Mouse (Mus musculus): ENCODE results near the gene Cacna1e.

DNA sequence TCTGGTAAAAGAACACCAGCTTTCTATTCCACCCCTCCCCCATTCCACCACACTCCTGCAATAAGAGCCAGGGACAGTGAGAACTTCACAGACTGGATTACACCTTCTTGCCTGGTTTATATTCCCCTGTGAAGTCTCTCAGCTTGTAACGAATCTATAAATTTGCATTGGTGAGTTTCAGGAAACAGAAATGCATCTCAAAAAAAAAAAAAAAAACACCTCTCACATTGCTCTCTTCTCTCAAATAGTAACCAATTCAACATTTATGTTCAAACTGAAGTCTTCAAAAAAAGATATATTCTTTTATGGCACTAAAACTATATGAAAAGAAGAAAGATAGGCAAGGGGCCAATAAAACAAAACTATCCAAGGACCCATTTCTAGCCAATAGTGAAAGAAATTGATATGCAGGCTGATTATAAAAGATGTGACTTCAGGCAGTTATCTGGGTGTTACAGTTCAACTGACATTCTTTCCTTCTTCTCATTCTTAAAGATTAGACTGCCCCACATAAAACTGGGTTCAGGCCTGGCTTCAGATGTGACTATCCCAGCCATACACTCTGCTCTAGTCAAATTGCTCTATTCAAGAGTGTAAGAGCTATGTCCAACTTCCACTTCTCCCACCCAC, 200.7 kb downstream of the Cacna1e start:
- TF ChIP-seq SMC3 (IDR thresholded peaks at IDR 0.05; ENCODE audit: low read depth, low read length) = no peak
- TF ChIP-seq CTCF (conservative IDR thresholded peaks at IDR 0.05 in 1 of 2, IDR thresholded peaks at IDR 0.05 in 1 of 2; ENCODE audit: low read depth in 2 of 2, low read length in 2 of 2) = no peak
- no peak for TF ChIP-seq TBP (conservative IDR thresholded peaks at IDR 0.05; ENCODE audit: low read depth, low read length)
- no peak for TF ChIP-seq ZC3H11A (IDR thresholded peaks at IDR 0.05; ENCODE audit: low read depth, low read length)
- TF ChIP-seq ETS1 (conservative IDR thresholded peaks at IDR 0.05; ENCODE audit: low read depth, low read length) = no peak
- TF ChIP-seq POLR2A (IDR thresholded peaks at IDR 0.05; ENCODE audit: low read depth, low read length) = no peak
